Mouse (Mus musculus) 3134 (cell line): Measurements from ENCODE around the gene Crim1.
A peak's percentile ranks its signal among the peaks of the same experiment; 100 is the strongest.

Experiments
- DNase-seq: peaks from one replicate; pipeline ENCODE4 v3.0.0-alpha.2; 2011; ENCODE audit warnings: low spot score; ENCODE audit not compliant: insufficient read length; ENCODE audit errors: extremely low read depth

Crim1 gene

DNA sequence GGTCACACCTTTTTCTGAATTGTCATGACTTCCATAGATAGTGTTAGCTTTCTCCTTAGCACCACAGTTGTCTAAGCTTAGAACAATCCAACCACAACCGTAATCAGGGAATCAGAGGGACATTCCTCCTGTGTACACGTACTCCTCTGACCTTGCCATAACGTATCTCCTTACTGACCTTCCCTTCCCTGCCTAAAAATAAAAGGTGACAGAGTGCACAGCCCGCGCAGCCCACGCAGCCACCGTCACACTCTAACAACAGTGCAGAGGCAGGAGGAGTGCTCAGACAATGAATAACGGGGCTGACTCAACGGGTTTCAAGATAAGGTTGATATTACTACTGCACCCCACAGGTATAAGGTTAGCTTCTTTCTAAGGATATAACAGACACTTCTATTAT, 203.8 kb downstream of the Crim1 start:
- DNase-seq: no peak

DNA sequence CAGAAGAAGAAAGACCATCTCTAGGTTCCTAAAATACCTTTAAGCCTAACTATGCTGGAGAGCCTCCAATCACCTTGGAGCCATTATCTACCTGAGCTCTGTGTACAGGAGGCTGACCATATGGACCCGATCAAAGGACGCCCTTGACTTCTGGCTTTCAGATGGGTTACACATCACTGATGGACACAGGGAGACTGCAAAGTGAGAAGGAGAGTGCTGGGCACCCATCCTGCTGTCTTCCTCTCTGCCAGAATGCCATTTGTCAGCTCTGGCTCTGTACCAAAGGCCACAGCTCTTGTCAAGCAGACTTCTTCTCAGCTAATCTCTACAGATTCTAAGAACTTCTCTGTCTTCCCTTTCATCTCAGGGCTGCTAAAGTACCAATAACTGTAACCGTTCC, 205.3 kb downstream of the Crim1 start:
- no peak for DNase-seq

DNA sequence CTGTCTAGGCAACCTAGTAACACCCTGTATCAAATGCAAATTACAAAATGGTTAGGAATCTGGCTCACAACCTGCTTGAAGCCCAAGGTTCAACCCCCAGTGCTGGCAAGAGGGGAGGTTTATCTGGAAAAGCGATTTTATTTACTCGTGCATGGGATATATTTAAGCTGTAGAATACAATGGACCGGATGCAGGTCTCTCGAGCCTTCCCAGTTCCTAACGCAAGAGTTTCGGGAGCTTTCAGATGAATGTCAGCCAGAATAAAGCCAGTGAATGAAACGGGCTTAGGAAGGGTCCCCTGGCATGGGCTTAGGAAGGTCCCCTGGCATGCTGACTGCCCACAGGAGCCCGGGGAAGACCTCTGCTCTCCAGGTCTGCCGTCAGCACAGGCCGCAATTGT, 206.8 kb downstream of the Crim1 start:
- DNase-seq: no peak

DNA sequence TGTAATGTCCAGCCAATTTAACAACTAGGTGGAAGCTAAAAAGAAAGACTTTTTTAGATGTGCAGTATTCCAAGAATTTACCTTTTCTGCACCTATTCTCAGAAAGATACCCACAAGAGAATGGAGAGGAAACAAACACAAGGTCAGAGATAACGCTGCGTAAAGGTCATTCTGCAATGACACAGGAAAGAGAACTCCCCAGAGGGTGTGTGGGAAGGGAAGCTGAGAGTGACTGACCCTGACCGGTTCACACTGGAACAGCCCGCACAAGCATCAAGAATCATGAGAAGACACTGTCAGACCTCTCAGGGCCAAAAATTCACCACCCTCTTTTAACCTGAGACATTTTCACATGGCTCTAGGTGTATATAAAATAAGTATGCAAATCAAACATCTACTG, 207.5 kb downstream of the Crim1 start:
- no peak for DNase-seq

DNA sequence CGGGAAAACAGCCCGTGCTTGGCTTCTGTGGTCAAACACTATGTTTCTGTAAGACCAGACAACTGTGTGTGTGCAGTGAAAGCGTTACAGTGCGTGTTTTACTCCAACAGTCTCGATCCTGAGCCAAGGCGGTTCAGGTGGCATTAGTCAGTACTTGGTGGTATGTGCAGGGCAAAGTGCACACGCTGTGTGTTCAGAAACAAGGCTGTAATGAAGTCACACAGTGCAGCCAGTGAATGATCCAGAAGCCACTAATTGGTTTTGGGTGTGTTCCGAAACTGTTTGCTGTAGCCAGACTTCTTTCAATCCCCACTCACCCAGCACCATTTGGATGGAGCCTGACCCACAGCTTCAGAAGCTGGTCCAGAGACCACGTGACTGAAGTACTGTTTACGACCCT, 208.3 kb downstream of the Crim1 start:
- DNase-seq: no peak

DNA sequence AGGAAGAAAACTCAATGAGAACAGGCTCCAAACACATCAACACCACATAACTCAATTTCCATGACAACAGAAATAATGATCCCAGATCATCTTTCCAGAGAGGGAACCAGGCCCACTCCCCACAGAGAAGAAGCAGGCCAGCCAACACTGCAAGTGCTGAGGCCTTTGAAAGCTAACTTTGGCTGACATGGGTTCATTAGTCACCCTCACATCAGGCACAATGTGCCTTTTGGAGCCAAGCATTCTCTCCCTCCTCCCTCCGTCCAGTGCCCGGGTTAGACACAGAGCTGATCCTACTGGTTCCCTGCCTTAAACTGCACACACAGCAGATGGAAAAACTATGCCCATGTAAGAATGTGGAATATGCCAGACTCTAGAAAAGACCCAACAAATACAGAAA, 209.9 kb downstream of the Crim1 start:
- no peak for DNase-seq

DNA sequence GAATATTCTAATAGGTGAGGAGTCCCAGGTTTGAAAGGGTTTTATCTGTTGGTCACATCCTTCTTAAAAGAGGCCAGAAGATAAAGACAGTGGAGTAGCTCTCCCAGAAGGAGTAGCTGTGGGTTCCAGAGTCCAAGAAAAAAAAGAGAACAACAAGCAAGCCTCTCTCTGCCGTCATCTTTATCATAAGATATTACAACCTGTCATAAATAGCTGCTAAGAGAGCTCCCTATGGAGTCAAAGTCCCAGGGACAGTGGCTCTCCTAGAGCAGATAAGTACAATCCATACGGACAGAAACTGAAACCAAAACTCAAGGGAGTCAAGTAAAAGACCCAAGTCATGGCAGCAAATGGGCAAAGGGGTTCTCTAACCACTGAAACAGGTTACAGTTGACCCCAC, 215.2 kb downstream of the Crim1 start:
- no peak for DNase-seq

DNA sequence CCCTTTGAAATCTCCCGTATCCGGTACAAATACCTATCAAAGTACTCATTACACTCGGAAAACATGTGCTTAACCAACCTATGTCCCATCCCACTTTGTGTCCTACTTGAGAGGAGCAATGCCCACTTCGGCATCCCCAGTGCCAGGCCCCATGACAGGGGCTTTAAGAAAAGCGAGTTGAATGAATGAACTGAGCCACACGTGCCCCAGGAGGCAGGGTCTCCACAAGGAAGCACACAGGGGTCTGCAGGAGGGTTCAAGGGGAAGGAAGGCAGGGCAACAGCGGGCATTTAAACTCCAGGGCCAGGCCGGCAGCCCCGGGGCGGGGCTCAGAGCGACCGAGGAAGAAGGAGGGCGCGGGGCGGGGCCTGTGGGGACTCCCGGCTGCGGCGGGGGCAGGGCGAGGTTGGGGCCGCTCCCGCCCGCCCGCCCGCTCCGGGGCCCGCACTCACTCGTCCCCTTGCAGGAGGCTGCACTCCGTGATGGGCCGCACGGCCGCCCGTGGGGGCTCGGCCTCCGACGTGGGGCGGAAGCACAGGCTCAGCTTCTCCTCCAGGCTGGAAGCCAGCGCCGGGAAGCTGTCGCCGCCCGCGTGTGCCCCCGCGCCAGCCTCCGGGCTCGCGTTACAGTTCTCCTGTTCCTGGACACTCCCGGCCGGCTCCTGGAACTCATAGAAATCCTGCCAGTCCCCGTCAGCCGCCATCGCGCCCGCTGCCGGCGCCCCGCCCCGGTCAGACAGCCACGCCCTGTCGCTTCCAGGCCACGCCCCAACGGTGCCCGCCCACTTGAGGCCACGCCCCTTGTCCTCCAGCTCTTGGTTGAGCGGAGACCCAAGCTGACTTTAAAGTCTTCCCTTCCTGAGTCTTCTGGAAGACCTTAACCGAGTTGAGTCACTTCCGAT, 217.6 kb downstream of the Crim1 start, which contains the start of gene Fez2:
Gene Fez2 (minus strand): TSS at position 772 of the 901 bp plus-strand sequence.
- DNase-seq: peak; percentile 94

DNA sequence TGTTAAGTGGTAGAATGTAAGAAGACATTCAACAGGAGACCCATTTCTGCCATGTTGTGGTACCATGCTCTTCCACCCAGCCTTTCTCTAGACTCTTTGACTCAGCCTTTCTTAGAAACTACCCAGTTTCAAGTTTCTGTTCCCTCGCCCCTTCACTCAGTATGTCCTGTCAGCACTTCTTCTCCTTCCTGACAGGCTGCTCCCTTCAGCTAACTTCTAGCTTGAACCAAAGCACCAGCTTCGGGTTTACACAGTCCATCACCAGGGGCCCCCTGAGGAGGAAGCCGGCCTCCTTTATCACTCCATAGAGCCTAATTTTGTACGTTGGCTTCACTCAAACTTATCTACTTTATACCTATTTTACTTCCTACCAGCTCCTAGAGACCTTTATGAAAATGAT, 219.2 kb downstream of the Crim1 start:
- no peak for DNase-seq

DNA sequence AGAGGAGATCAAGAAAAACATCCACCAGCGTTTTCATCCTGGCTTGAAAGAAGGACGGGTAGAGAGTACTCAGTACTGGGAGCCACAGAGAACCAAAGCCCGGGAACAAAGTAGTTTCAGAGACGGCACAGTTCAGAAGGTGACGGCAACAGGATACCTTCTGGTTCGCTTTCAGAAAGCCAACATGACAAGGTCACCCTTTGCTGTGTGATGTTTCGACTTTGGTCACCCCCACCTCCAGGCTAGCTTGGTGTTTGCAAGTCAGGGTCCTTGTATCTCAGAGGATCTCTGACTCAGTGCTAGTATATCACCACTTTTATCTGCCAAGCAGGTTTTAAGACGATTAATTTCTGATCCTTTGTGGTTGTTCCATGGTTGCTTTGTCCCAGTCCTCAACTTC, 225.0 kb downstream of the Crim1 start:
- DNase-seq: no peak
